ENCODE assay signal across 17 mouse cellular contexts in genomic region chr11:120067834-120068233, GRCm38 (mm10). TPM values are rescaled to one million over a fixed set of nuclear protein-coding genes. Genes with fewer than 3 reads are reported as not detected.
A peak's percentile ranks its signal among the peaks of the same experiment; 100 is the strongest.
DNase-seq lines count a peak whose midpoint lies in the region; ATAC-seq and TF ChIP-seq lines count a peak whose summit lies in the region.
"Had no signal": no experiment of that assay in that cellular context is flagged by ENCODE, and none has a peak within 500 bp of the region (broad histone marks: within the 10 kb centered on the region; RNA-seq: fewer than 3 reads in every experiment).

No protein-coding gene starts in this region.

- no peaks in the 10 kb centered on the region for H3K27me3 ChIP-seq in ES-Bruce4 (ENCODE audit: control insufficient read depth, insufficient read depth, low read length, poor library complexity, severe bottlenecking)
- no peaks in the 10 kb centered on the region for H3K27me3 ChIP-seq in embryonic facial prominence, embryonic 11.5 days (ENCODE audit: control insufficient read depth, insufficient read depth, low read length)
- H3K27me3 ChIP-seq: embryonic facial prominence, embryonic 13.5 days; forebrain, embryonic 13.5 days; limb, embryonic 12.5 days had no signal

- WGBS in embryonic facial prominence, embryonic 11.5 days, result 46% methylated on average over 17 of the region's 17 CpGs

- no peak for TF ChIP-seq EP300 in ES-Bruce4 (IDR thresholded peaks at IDR 0.05; ENCODE audit: insufficient read depth, low read depth, low read length)

- no peak overlapping the region for H3K9ac ChIP-seq in ES-Bruce4 (ENCODE audit: low read depth, poor library complexity, severe bottlenecking)
- no peak overlapping the region for H3K9ac ChIP-seq in embryonic facial prominence, embryonic 11.5 days (replicated peaks; ENCODE audit: low read length)
- H3K9ac ChIP-seq: embryonic facial prominence, embryonic 13.5 days; forebrain, embryonic 13.5 days; limb, embryonic 12.5 days had no signal

- H3K4me3 ChIP-seq in layer of hippocampus, adult 2 months, result no peak overlapping the region
- no peak overlapping the region for H3K4me3 ChIP-seq in ES-Bruce4 (ENCODE audit: low read depth, low read length)
- H3K4me3 ChIP-seq in embryonic facial prominence, embryonic 11.5 days (ENCODE audit: low read depth, low read length), result no peak overlapping the region
- H3K4me3 ChIP-seq: embryonic facial prominence, embryonic 13.5 days; forebrain, embryonic 13.5 days; limb, embryonic 12.5 days had no signal

- H3K4me1 ChIP-seq in ES-Bruce4 (ENCODE audit: control insufficient read depth, insufficient read depth, low read length), result peaks cover 3% of the 10 kb centered on the region
- no peaks in the 10 kb centered on the region for H3K4me1 ChIP-seq in embryonic facial prominence, embryonic 11.5 days (ENCODE audit: control insufficient read depth, insufficient read depth, low read length)
- H3K4me1 ChIP-seq: forebrain, embryonic 13.5 days; limb, embryonic 12.5 days had no signal

- no peak overlapping the region for H3K27ac ChIP-seq in layer of hippocampus, adult 2 months
- H3K27ac ChIP-seq in ES-Bruce4 (ENCODE audit: insufficient read depth, low read length), result no peak overlapping the region
- no peak overlapping the region for H3K27ac ChIP-seq in embryonic facial prominence, embryonic 11.5 days (replicated peaks; ENCODE audit: low read depth, low read length)
- H3K27ac ChIP-seq: embryonic facial prominence, embryonic 13.5 days; forebrain, embryonic 13.5 days; limb, embryonic 12.5 days had no signal

- H3K9me3 ChIP-seq in ES-Bruce4 (replicated peaks; ENCODE audit: control insufficient read depth, insufficient read depth, low read length, poor library complexity, severe bottlenecking), result no peaks in the 10 kb centered on the region
- H3K9me3 ChIP-seq in embryonic facial prominence, embryonic 11.5 days (replicated peaks; ENCODE audit: control insufficient read depth, low read length), result no peaks in the 10 kb centered on the region
- H3K9me3 ChIP-seq: embryonic facial prominence, embryonic 13.5 days; forebrain, embryonic 13.5 days; limb, embryonic 12.5 days had no signal

- H3K4me2 ChIP-seq in embryonic facial prominence, embryonic 11.5 days (ENCODE audit: low read depth, low read length), result no peak overlapping the region
- H3K4me2 ChIP-seq: embryonic facial prominence, embryonic 13.5 days; forebrain, embryonic 13.5 days; limb, embryonic 12.5 days had no signal

- peak; percentile 39 for DNase-seq in cerebellum, adult 9-11 months
- no peak for DNase-seq in cerebellum, postnatal 14 days
- DNase-seq in layer of hippocampus, adult 2 months (ENCODE audit: low spot score in 2 of 2), result no peak
- no peak for DNase-seq in layer of hippocampus, adult 9-10 months (ENCODE audit: low spot score)
- DNase-seq in embryonic facial prominence, embryonic 11.5 days (ENCODE audit: low spot score), result peak; percentile 37
- DNase-seq in right cerebral cortex, postnatal 14 days, result no peak
- DNase-seq in spleen, adult 18-20 months, result no peak
- DNase-seq: B cell, adult 2 months; gastrocnemius, postnatal 14 days; kidney, postnatal 10 days; thymus, postnatal 14 days had no signal

- TF ChIP-seq POLR2A in ES-Bruce4 (IDR thresholded peaks at IDR 0.05; ENCODE audit: insufficient read depth, low read length), result no peak

- ATAC-seq in embryonic facial prominence, embryonic 11.5 days (replicated peaks; ENCODE audit: insufficient number of reproducible peaks, low FRiP score, low TSS enrichment, low read depth), result no peak; the same call in 1 of the 2 replicates
- ATAC-seq: forebrain, embryonic 13.5 days; hindbrain, embryonic 16.5 days; midbrain, embryonic 16.5 days had no signal

- 0 out of 2 replicates have a peak, but pooled peaks cover 2% of the 10 kb centered on the region for H3K36me3 ChIP-seq in ES-Bruce4 (ENCODE audit: control insufficient read depth, insufficient read depth, low read length, poor library complexity, severe bottlenecking)
- peaks cover 11% of the 10 kb centered on the region for H3K36me3 ChIP-seq in embryonic facial prominence, embryonic 11.5 days (replicated peaks; ENCODE audit: control insufficient read depth, insufficient read depth, low read depth, low read length)

- TF ChIP-seq CTCF in layer of hippocampus, adult 2 months (conservative IDR thresholded peaks at IDR 0.05), result peak; percentile 45
- TF ChIP-seq CTCF in ES-Bruce4 (IDR thresholded peaks at IDR 0.05; ENCODE audit: low read depth, low read length), result peak; percentile 87

RNA-seq across cellular contexts. Expression of gene Cep131, which starts 18.8 kb away (rescaled TPM):
- 10 to 100 TPM; 35.6 to 37.0 TPM for total RNA-seq in layer of hippocampus, adult 2 months (2021)
- polyA plus RNA-seq in ES-Bruce4 (2011; ENCODE audit: insufficient read depth, insufficient read length, low read depth, missing spikeins), result 12.2 and 18.7 TPM in 2 replicates
- 25.3 and 28.1 TPM in 2 replicates for polyA plus RNA-seq in embryonic facial prominence, embryonic 11.5 days (2014; fragmentation: Nextera tagmentation; extraction: Ambion mirVana)

RNA-seq across cellular contexts. Expression of gene Aatk, which starts 20.9 kb away (rescaled TPM):
- 100 to 1,000 TPM; 196 to 207 TPM for total RNA-seq in layer of hippocampus, adult 2 months (2021)
- 0.81 and 1.6 TPM in 2 replicates for polyA plus RNA-seq in ES-Bruce4 (2011; ENCODE audit: insufficient read depth, insufficient read length, low read depth, missing spikeins)
- polyA plus RNA-seq in embryonic facial prominence, embryonic 11.5 days (2014; fragmentation: Nextera tagmentation; extraction: Ambion mirVana), result 1.1 and 1.2 TPM in 2 replicates

RNA-seq across cellular contexts. Expression of gene Tepsin, which starts 30.7 kb away (rescaled TPM):
- total RNA-seq in layer of hippocampus, adult 2 months (2021), result 10 to 100 TPM; 16.3 to 17.1 TPM
- polyA plus RNA-seq in ES-Bruce4 (2011; ENCODE audit: insufficient read depth, insufficient read length, low read depth, missing spikeins), result 12.2 and 15.6 TPM in 2 replicates
- 10.5 and 12.3 TPM in 2 replicates for polyA plus RNA-seq in embryonic facial prominence, embryonic 11.5 days (2014; fragmentation: Nextera tagmentation; extraction: Ambion mirVana)

RNA-seq across cellular contexts. Expression of gene Ndufaf8, which starts 30.9 kb away (rescaled TPM):
- total RNA-seq in layer of hippocampus, adult 2 months (2021), result 10 to 100 TPM; 35.2 to 46.9 TPM
- polyA plus RNA-seq in ES-Bruce4 (2011; ENCODE audit: insufficient read depth, insufficient read length, low read depth, missing spikeins), result 15.3 and 17.2 TPM in 2 replicates
- polyA plus RNA-seq in embryonic facial prominence, embryonic 11.5 days (2014; fragmentation: Nextera tagmentation; extraction: Ambion mirVana), result 57.5 and 61.4 TPM in 2 replicates

Comparison
In these comparisons a context has a peak if more than half of its experiments do, and no peak if none do; other contexts are left out.
1. DNase-seq: peak in cerebellum, adult 9-11 months (single experiment) and embryonic facial prominence, embryonic 11.5 days (single experiment); none in cerebellum, postnatal 14 days (0 of 2), layer of hippocampus, adult 2 months (0 of 2), layer of hippocampus, adult 9-10 months (single experiment), right cerebral cortex, postnatal 14 days (single experiment) and spleen, adult 18-20 months (0 of 2).